Comparison of ENCODE assay signal across 21 mouse cellular contexts in the genomic region with DNA sequence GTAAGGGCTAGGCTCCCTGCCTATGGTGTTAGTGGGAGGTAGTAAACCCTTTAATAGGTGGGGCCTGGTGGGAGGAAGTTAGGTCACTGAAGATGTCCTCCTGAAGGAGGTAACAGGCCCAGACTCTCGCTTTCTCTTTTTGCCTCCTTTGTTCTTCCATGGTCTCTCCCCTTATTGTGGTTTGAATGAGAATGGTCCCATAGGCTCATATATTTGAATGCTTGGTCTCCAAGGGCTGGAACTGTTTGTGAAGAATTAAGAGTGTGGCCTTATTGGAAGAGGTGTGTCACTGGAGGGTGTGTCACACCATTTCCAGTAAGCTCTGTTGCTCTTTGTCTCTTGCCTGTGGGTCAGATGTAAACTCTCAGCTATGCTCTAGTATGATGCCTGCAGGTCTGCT. TPM values are rescaled to one million over a fixed set of nuclear protein-coding genes. Genes with fewer than 3 reads are reported as not detected.
DNase-seq lines count a peak whose midpoint lies in the region; TF ChIP-seq lines count a peak whose summit lies in the region.
"Had no signal": no experiment of that assay in that cellular context is flagged by ENCODE, and none has a peak within 500 bp of the region (broad histone marks: within the 10 kb centered on the region; RNA-seq: fewer than 3 reads in every experiment).

No protein-coding gene starts in this region.

- no peak for TF ChIP-seq EP300 in heart, adult 2 months (IDR thresholded peaks at IDR 0.05; ENCODE audit: insufficient read depth, low read depth, low read length)

- no peaks in the 10 kb centered on the region for H3K36me3 ChIP-seq in heart, adult 2 months (ENCODE audit: control insufficient read depth, insufficient read depth, low read length)
- H3K36me3 ChIP-seq: G1E had no signal

- H3K4me1 ChIP-seq in heart, adult 2 months (ENCODE audit: control insufficient read depth, insufficient read depth, low read length): no peaks in the 10 kb centered on the region

- H3K9ac ChIP-seq in heart, adult 2 months (ENCODE audit: low read depth, low read length): no peak overlapping the region

- peak; percentile 42 for DNase-seq in ES-CJ7 (ENCODE audit: low read depth, low spot score)
- DNase-seq in R1 (ENCODE audit: low read depth, low spot score): peak; percentile 58
- peak; percentile 77 for DNase-seq in ZHBTc4 (ENCODE audit: low read depth, low spot score)
- DNase-seq in adipocyte (ENCODE audit: low spot score): no peak
- no peak for DNase-seq in heart, adult 2 months
- DNase-seq in gastrocnemius, adult 8-10 months (ENCODE audit: low spot score in 2 of 2): no peak
- DNase-seq: adrenal gland, adult 2 months; adrenal gland, adult 8-10 months; adrenal gland, postnatal 10 days; adrenal gland, postnatal 14 days; adrenal gland, postnatal 25 days; adrenal gland, postnatal 36 days; B cell, adult 2 months; cerebellum, adult 11 months; cerebellum, adult 11-12 months; cerebellum, adult 18-20 months; cerebellum, adult 2 months; cerebellum, adult 8-10 months; cerebellum, adult 9-10 months; cerebellum, adult 9-11 months had no signal

- no peak for TF ChIP-seq CTCF in heart, adult 2 months (IDR thresholded peaks at IDR 0.05)

- no peak for TF ChIP-seq POLR2A in heart, adult 2 months (IDR thresholded peaks at IDR 0.05; ENCODE audit: insufficient read depth, low read depth, low read length)

- 90% methylated on average over 1 of the region's 1 CpGs for WGBS in heart, adult 2 months

- H3K4me3 ChIP-seq in heart, adult 2 months: no peak overlapping the region

- intact Hi-C loops in heart, adult 2 months (cut with DNase I): no loop called here

- no peaks in the 10 kb centered on the region for H3K79me2 ChIP-seq in heart, adult 2 months (replicated peaks; ENCODE audit: control insufficient read depth, insufficient read depth, low read length)

- no peaks in the 10 kb centered on the region for H3K27me3 ChIP-seq in heart, adult 2 months (ENCODE audit: control insufficient read depth, insufficient read depth, low read length)

- H3K27ac ChIP-seq in heart, adult 2 months: no peak overlapping the region

RNA-seq across cellular contexts. Expression of gene Med27, which starts 16.1 kb away (rescaled TPM):
- 10 to 100 TPM; 15.3 to 17.2 TPM for total RNA-seq in heart, adult 2 months (2021)
- polyA plus RNA-seq in heart, adult 2 months (2012; rRNA removed): 24.0 and 28.9 TPM in 2 replicates
- 10 to 100 TPM; 13.0 to 15.4 (median 14.6) TPM for total RNA-seq in gastrocnemius, adult 8-10 months (2022)

Comparison
In these comparisons a context has a peak if more than half of its experiments do, and no peak if none do; other contexts are left out.
1. DNase-seq: peak in ES-CJ7 (single experiment), R1 (single experiment) and ZHBTc4 (single experiment); none in adipocyte (single experiment), heart, adult 2 months (0 of 2) and gastrocnemius, adult 8-10 months (0 of 2).